Mouse (Mus musculus) embryonic facial prominence, embryonic 15.5 days (tissue): ENCODE measurements around the gene Rcbtb1. TPM values are rescaled to one million over a fixed set of nuclear protein-coding genes. Genes with fewer than 3 reads are reported as not detected.
"Not testable (repeated sequence)": the region's sequence is repeated elsewhere in the genome, so short reads cannot be mapped to it uniquely, and the experiment has no call there.

Source experiments
- ATAC-seq: fragments of 200-750 bp; cut with Nextera tagmentation; 2 replicates; pipeline ENCODE4 v1.8.0; 2017; ENCODE audit warnings: low read depth, moderate TSS enrichment; ENCODE audit not compliant: insufficient number of reproducible peaks, low FRiP score, low TSS enrichment
- H3K27ac ChIP-seq: fragments of 300-500 bp; sonication (generic); replicated peaks from 2 replicates; pipeline ENCODE4 v1.5.1; 2015; ENCODE audit warnings: mild to moderate bottlenecking, inconsistent platforms
- H3K27me3 ChIP-seq: fragments of 300-500 bp; sonication (generic); 2 replicates; pipeline ENCODE4 v1.6.1; 2015; ENCODE audit warnings: inconsistent platforms
- H3K36me3 ChIP-seq: fragments of 300-500 bp; sonication (generic); 2 replicates; pipeline ENCODE4 v1.6.1; 2015; ENCODE audit warnings: mild to moderate bottlenecking, inconsistent platforms
- H3K4me1 ChIP-seq: fragments of 300-500 bp; sonication (generic); 2 replicates; pipeline ENCODE4 v1.6.1; 2015; ENCODE audit warnings: inconsistent platforms
- H3K4me2 ChIP-seq: fragments of 300-500 bp; sonication (generic); replicated peaks from 2 replicates; pipeline ENCODE4 v1.6.1; 2015; ENCODE audit warnings: mild to moderate bottlenecking, inconsistent platforms
- H3K4me3 ChIP-seq: fragments of 300-500 bp; sonication (generic); replicated peaks from 2 replicates; pipeline ENCODE4 v1.5.1; 2015; ENCODE audit warnings: mild to moderate bottlenecking, inconsistent platforms
- H3K9ac ChIP-seq: fragments of 300-500 bp; sonication (generic); 2 replicates; pipeline ENCODE4 v1.6.1; 2015; ENCODE audit warnings: inconsistent platforms
- H3K9me3 ChIP-seq: fragments of 300-500 bp; sonication (generic); replicated peaks from 2 replicates; pipeline ENCODE4 v1.6.1; 2016; ENCODE audit warnings: inconsistent platforms
- WGBS: fragments of 180-500 bp; shearing (Covaris S2); methylation state at CpG from one replicate; pipeline ENCODE4 v1.1.7; 2015; 5-methylcytosine and 5-hydroxymethylcytosine counted together
- polyA plus RNA-seq: library from polyadenylated mRNA; unstranded; fragments of >200 nt; fragmentation: Nextera tagmentation; extraction: Ambion mirVana; gene quantifications from 2 replicates; pipeline ENCODE4 v1.2.1, GENCODE M21; 2015

The Rcbtb1 gene
- polyA plus RNA-seq, 1 experiment from 2014 or later = 48.3 TPM

GRCm38 (mm10) chr14:59209816-59210215 lies 8.8 kb downstream of the Rcbtb1 start:
- H3K4me3 ChIP-seq = no peak overlapping the region
- no peaks in the 10 kb centered on the region for H3K27me3 ChIP-seq
- no peak for ATAC-seq
- H3K4me2 ChIP-seq = no peak overlapping the region
- H3K4me1 ChIP-seq = peaks cover 12% of the 10 kb centered on the region
- 90% methylated on average over 2 of the region's 2 CpGs for WGBS
- H3K36me3 ChIP-seq = 0 out of 2 replicates have a peak, but pooled peaks cover 6% of the 10 kb centered on the region
- no peak overlapping the region for H3K9ac ChIP-seq
- H3K27ac ChIP-seq = no peak overlapping the region
- no peaks in the 10 kb centered on the region for H3K9me3 ChIP-seq

GRCm38 (mm10) chr14:59219241-59219640 lies 18.2 kb downstream of the Rcbtb1 start:
- Histone ChIP-seq H3K4me2 (no peak overlapping the region), H3K36me3 (peaks cover 54% of the 10 kb centered on the region), H3K9ac (no peak overlapping the region), H3K27ac (no peak overlapping the region), H3K27me3 (no peaks in the 10 kb centered on the region), H3K4me1 (no peaks in the 10 kb centered on the region), H3K9me3 (no peaks in the 10 kb centered on the region), H3K4me3 (no peak overlapping the region)
- ATAC-seq = no peak
- 62% methylated on average over 3 of the region's 3 CpGs for WGBS

DNA sequence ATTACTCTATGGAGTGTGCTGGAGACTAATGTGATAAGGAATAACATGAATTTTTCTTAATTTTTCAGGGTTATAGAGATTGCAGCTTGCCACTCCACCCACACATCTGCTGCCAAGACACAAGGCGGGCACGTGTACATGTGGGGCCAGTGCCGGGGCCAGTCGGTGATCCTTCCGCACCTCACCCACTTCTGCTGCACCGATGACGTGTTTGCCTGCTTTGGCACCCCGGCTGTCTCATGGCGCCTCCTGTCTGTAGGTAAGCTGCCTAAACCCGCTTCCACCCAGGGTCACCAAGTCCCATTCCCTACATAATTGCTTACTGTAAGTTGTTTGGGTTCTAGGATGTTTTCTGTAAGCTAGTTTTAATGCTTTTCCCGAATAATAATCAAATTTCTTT lies 25.2 kb downstream of the Rcbtb1 start:
- Histone ChIP-seq H3K27ac (no peak overlapping the region), H3K4me2 (no peak overlapping the region), H3K4me1 (no peaks in the 10 kb centered on the region), H3K9ac (no peak overlapping the region), H3K9me3 (no peaks in the 10 kb centered on the region), H3K4me3 (no peak overlapping the region), H3K27me3 (no peaks in the 10 kb centered on the region), H3K36me3 (peaks cover 79% of the 10 kb centered on the region)
- ATAC-seq = no peak
- 93% methylated on average over 11 of the region's 11 CpGs for WGBS

DNA sequence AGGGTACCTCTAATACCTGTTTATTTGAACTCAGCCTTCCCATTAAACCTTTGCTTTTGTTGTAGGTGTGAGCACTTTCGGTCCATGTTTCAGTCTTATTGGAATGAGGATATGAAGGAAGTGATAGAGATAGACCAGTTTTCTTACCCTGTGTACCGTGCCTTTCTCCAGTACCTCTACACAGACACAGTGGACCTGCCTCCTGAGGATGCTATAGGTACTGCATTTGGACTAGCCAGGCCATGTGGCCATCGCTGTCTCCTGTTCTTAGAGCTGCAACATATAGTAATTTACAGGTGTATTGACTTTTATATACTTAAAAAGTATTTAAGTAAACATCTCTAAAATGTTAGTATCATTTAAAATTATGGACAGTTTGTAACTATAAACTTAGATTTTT lies 28.8 kb downstream of the Rcbtb1 start:
- H3K4me1 ChIP-seq = no peaks in the 10 kb centered on the region
- no peaks in the 10 kb centered on the region for H3K27me3 ChIP-seq
- no peak overlapping the region for H3K27ac ChIP-seq
- no peak overlapping the region for H3K4me2 ChIP-seq
- H3K4me3 ChIP-seq = no peak overlapping the region
- WGBS = 92% methylated on average over 3 of the region's 3 CpGs
- H3K9ac ChIP-seq = no peak overlapping the region
- peaks cover 83% of the 10 kb centered on the region for H3K36me3 ChIP-seq
- ATAC-seq = no peak
- no peaks in the 10 kb centered on the region for H3K9me3 ChIP-seq

DNA sequence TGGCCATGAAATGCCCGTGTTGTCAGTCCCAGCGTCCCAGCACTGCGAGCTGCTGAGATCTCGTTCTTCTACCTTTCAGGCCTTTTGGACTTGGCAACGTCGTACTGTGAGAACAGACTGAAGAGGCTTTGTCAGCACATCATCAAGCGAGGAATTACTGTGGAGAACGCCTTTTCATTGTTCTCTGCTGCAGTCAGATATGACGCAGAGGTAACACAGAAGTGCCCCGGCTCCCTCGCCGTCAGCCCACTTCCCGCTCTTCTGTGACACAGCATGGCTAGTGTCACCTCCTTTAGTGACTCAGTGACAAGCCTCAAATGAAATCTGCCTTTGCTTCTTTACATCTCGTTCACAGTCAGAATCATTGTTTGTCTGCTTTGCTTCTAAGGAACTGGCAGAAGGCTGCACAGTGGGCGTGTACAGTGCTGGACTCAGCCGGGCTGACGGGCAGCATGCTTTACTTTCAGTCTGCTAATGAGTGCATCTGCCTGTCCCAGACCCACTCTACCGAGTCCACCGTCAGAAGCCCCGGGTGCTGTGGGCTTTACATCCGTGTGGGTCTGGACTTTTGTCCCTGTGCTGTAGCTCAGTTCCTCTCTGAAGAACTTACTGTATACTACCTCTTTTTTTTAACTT lies 29.4 kb downstream of the Rcbtb1 start:
- Histone ChIP-seq H3K27me3 (no peaks in the 10 kb centered on the region), H3K9ac (no peak overlapping the region), H3K27ac (no peak overlapping the region), H3K4me2 (no peak overlapping the region), H3K9me3 (no peaks in the 10 kb centered on the region), H3K36me3 (peaks cover 86% of the 10 kb centered on the region), H3K4me1 (no peaks in the 10 kb centered on the region), H3K4me3 (no peak overlapping the region)
- WGBS = 94% methylated on average over 21 of the region's 21 CpGs
- ATAC-seq = no peak

DNA sequence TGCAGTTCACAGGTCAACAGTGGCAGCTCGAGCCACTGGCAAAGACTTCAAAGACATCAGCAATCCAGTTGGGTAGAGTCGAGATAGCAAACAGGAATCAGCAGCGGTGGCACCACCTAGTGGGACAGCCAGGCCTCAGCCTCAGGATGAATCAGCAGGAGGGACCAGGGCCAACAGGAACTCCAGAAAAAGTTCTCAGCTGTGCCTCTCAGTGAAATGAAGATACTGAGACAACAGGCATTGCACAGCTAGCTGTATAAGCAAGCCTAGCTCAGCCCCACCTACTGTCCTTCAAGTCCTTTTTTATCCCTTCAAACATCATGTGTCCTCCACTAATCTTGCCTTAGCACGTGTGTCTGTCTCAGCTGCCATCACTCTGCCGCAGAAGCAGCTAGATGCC lies 31.0 kb downstream of the Rcbtb1 start:
- ATAC-seq = no peak
- WGBS = 66% methylated on average over 5 of the region's 5 CpGs
- no peak overlapping the region for H3K9ac ChIP-seq
- H3K4me2 ChIP-seq = no peak overlapping the region
- H3K9me3 ChIP-seq = no peaks in the 10 kb centered on the region
- H3K4me3 ChIP-seq = no peak overlapping the region
- no peaks in the 10 kb centered on the region for H3K27me3 ChIP-seq
- H3K4me1 ChIP-seq = no peaks in the 10 kb centered on the region
- H3K36me3 ChIP-seq = peaks cover 86% of the 10 kb centered on the region
- no peak overlapping the region for H3K27ac ChIP-seq

- Histone ChIP-seq H3K9ac (no peak overlapping the region), H3K9me3 (no peaks in the 10 kb centered on the region), H3K27me3 (no peaks in the 10 kb centered on the region), H3K27ac (no peak overlapping the region), H3K4me2 (no peak overlapping the region), H3K36me3 (peaks cover 89% of the 10 kb centered on the region), H3K4me3 (no peak overlapping the region), H3K4me1 (no peaks in the 10 kb centered on the region)
- no peak for ATAC-seq
- 95% methylated on average over 9 of the region's 9 CpGs for WGBS
Observed at GRCm38 (mm10) chr14:59233635-59234034, 32.6 kb downstream of the Rcbtb1 start.

GRCm38 (mm10) chr14:59250350-59250749 lies 49.3 kb downstream of the Rcbtb1 start:
- H3K36me3 ChIP-seq, H3K4me3 ChIP-seq, H3K9me3 ChIP-seq, H3K9ac ChIP-seq, H3K27me3 ChIP-seq, H3K4me1 ChIP-seq, ATAC-seq, H3K27ac ChIP-seq, H3K4me2 ChIP-seq: not testable (repeated sequence)
- WGBS = 54% methylated on average over 5 of the region's 5 CpGs

DNA sequence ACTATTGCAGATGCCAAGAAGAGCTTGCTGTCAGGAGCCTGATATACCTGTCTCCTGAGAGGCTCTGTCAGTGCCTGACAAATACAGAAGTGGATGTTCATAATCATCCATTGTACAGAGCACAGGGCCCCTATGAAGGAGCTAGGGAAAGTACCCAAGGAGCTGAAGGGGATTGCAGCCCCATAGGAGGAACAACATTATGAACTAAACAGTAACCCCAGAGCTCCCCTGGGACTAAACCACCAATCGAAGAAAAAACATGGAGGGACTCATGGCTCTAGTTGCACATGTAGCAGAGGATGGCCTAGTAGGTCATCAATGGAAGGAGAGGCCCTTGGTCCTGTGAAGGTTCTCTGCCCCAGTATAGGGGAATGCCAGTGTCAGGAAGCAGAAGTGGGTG lies 54.9 kb downstream of the Rcbtb1 start:
- not testable (repeated sequence) for H3K27ac ChIP-seq, ATAC-seq, H3K4me3 ChIP-seq, H3K27me3 ChIP-seq, H3K4me2 ChIP-seq, H3K9ac ChIP-seq, H3K4me1 ChIP-seq, H3K9me3 ChIP-seq, H3K36me3 ChIP-seq
- 79% methylated on average over 1 of the region's 1 CpGs for WGBS

DNA sequence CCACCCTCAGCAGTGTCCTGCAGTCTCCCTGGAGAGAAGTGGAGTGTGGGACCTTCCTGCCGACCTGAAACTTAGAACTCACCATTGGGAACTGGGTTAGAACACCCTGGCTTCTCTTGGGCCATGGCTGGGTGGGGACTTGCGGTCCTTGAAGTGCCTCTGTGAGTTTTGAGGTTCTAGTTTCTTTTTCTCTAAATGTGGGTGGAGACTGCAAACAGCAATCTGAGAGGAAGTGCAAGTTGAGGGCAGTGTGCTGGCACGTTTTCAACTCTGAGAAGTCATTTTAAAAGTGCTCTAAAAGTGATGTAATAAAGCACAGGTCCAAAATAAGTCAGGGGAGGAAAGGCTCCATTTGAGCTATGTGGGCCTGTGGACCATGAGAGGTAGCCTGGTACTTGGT lies 59.0 kb downstream of the Rcbtb1 start, which contains the start of gene Gm6904:
Gene Gm6904, minus strand, starts transcription at position 161 of the 400 bp plus-strand sequence.
- no peak within 1 kb of the TSS for H3K4me2 ChIP-seq
- no peaks in the 10 kb centered on the region for H3K27me3 ChIP-seq
- no peak within 1 kb of the TSS for H3K9ac ChIP-seq
- H3K4me1 ChIP-seq = no peaks in the 10 kb centered on the region
- no peak within 1 kb of the TSS for H3K4me3 ChIP-seq
- H3K27ac ChIP-seq = no peak within 1 kb of the TSS
- no peak for ATAC-seq
- H3K36me3 ChIP-seq = no peaks in the 10 kb centered on the region
- 54% methylated on average over 3 of the region's 3 CpGs for WGBS
- H3K9me3 ChIP-seq = no peaks in the 10 kb centered on the region

GRCm38 (mm10) chr14:59274961-59275360 lies 74.0 kb downstream of the Rcbtb1 start:
- not testable (repeated sequence) for ATAC-seq, H3K9ac ChIP-seq, H3K4me1 ChIP-seq, H3K27me3 ChIP-seq, H3K4me3 ChIP-seq, H3K36me3 ChIP-seq, H3K27ac ChIP-seq, H3K4me2 ChIP-seq, H3K9me3 ChIP-seq
- 72% methylated on average over 4 of the region's 4 CpGs for WGBS
